Mouse (Mus musculus) lung, postnatal 0 days (tissue): Measurements from ENCODE around the gene Grin2b. TPM values are rescaled to one million over a fixed set of nuclear protein-coding genes. Genes with fewer than 3 reads are reported as not detected.

Experiments used
- ATAC-seq: fragments of 200-750 bp; cut with Nextera tagmentation; 2 replicates; pipeline ENCODE4 v1.8.0; 2017; ENCODE audit warnings: moderate library complexity
- DNase-seq: peaks from one replicate; pipeline ENCODE4 v3.0.0-alpha.2; 2016; ENCODE audit warnings: low spot score
- H3K27ac ChIP-seq: fragments of 300-500 bp; sonication (generic); 2 replicates; pipeline ENCODE4 v1.5.1; 2014; ENCODE audit warnings: antibody characterized with exemption, mild to moderate bottlenecking, low read length, mixed read lengths
- H3K27me3 ChIP-seq: fragments of 300-500 bp; sonication (generic); replicated peaks from 2 replicates; pipeline ENCODE4 v1.6.1; 2014; ENCODE audit warnings: low read length, mixed read lengths; ENCODE audit not compliant: insufficient read depth
- H3K36me3 ChIP-seq: fragments of 300-500 bp; sonication (generic); 2 replicates; pipeline ENCODE4 v1.6.1; 2014; ENCODE audit warnings: low read length, mixed read lengths; ENCODE audit not compliant: insufficient read depth
- H3K4me1 ChIP-seq: fragments of 300-500 bp; sonication (generic); 2 replicates; pipeline ENCODE4 v1.6.1; 2014; ENCODE audit warnings: antibody characterized with exemption, low read depth, low read length, mixed read lengths; ENCODE audit not compliant: insufficient read depth
- H3K4me2 ChIP-seq: fragments of 300-500 bp; sonication (generic); replicated peaks from 2 replicates; pipeline ENCODE4 v1.6.1; 2014; ENCODE audit warnings: low read depth, mild to moderate bottlenecking, low read length, moderate library complexity, mixed read lengths
- H3K4me3 ChIP-seq: fragments of 300-500 bp; sonication (generic); 2 replicates; pipeline ENCODE4 v1.5.1; 2014; ENCODE audit warnings: low read depth, low read length
- H3K9ac ChIP-seq: fragments of 300-500 bp; sonication (generic); replicated peaks from 2 replicates; pipeline ENCODE4 v1.6.1; 2014; ENCODE audit warnings: low read depth, mild to moderate bottlenecking
- H3K9me3 ChIP-seq: fragments of 300-500 bp; sonication (generic); 2 replicates; pipeline ENCODE4 v1.6.1; 2016; ENCODE audit warnings: low read length, mixed read lengths
- CTCF ChIP-seq: IDR thresholded peaks from 2 replicates; pipeline ENCODE4 v1.5.1; 2016; ENCODE audit warnings: antibody characterized with exemption, mild to moderate bottlenecking
- EP300 ChIP-seq: IDR thresholded peaks from 2 replicates; pipeline ENCODE4 v1.6.1; 2016; ENCODE audit warnings: antibody characterized with exemption, mild to moderate bottlenecking, control low read depth
- WGBS: fragments of 180-500 bp; shearing (Covaris S2); extraction: QIAGEN DNeasy Blood & Tissue Kit; methylation state at CpG from one replicate; pipeline ENCODE4 v1.1.7; 2014; 5-methylcytosine and 5-hydroxymethylcytosine counted together
- polyA plus RNA-seq: library from polyadenylated mRNA; unstranded; fragments of >200 nt; fragmentation: Nextera tagmentation; extraction: Ambion mirVana; gene quantifications from 2 replicates; pipeline ENCODE4 v1.2.1, GENCODE M21; 2015

Gene Grin2b
- polyA plus RNA-seq, 1 experiment from 2014 or later: 0.50 TPM

DNA sequence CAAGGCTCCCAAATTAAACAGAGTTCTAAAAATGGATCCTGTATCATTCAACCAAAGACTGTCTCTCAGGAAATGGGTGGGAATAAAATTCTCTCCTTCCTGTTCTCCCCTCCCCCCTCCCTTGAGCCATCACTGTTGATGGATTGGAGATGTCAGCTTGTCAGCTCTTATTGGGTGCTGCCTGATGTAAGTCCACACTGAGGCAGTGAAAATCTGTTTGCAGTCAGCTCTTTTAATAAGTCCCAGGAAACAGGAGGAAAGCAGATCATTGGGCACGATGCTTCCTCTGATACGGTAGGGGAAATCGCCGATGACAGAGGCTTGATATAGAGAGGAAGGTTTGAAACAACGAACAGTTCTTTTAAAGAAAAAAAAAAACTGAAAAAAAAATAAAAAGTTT is 290.7 kb downstream of the Grin2b start:
- H3K9me3 ChIP-seq: no peaks in the 10 kb centered on the region
- H3K27ac ChIP-seq: no peak overlapping the region
- H3K36me3 ChIP-seq: no peaks in the 10 kb centered on the region
- DNase-seq (peak; percentile 10), ATAC-seq (no peak)
- H3K4me1 ChIP-seq: no peaks in the 10 kb centered on the region
- WGBS: 36% methylated on average over 5 of the region's 5 CpGs
- H3K27me3 ChIP-seq: no peaks in the 10 kb centered on the region
- H3K4me3 ChIP-seq: no peak overlapping the region
- no peak overlapping the region for H3K4me2 ChIP-seq
- H3K9ac ChIP-seq: no peak overlapping the region
- TF ChIP-seq EP300: no peak
- no peak for TF ChIP-seq CTCF

- no peak for TF ChIP-seq EP300
- TF ChIP-seq CTCF: no peak
- 53% methylated on average over 8 of the region's 8 CpGs for WGBS
- no peaks in the 10 kb centered on the region for H3K36me3 ChIP-seq
- H3K9ac ChIP-seq: no peak overlapping the region
- no peak overlapping the region for H3K27ac ChIP-seq
- H3K4me3 ChIP-seq: no peak overlapping the region
- no peaks in the 10 kb centered on the region for H3K27me3 ChIP-seq
- ATAC-seq (no peak), DNase-seq (no peak)
- H3K4me2 ChIP-seq: no peak overlapping the region
- no peaks in the 10 kb centered on the region for H3K4me1 ChIP-seq
- no peaks in the 10 kb centered on the region for H3K9me3 ChIP-seq
Measured at GRCm38 (mm10) chr6:135876163-135876726, 297.1 kb downstream of the Grin2b start.

DNA sequence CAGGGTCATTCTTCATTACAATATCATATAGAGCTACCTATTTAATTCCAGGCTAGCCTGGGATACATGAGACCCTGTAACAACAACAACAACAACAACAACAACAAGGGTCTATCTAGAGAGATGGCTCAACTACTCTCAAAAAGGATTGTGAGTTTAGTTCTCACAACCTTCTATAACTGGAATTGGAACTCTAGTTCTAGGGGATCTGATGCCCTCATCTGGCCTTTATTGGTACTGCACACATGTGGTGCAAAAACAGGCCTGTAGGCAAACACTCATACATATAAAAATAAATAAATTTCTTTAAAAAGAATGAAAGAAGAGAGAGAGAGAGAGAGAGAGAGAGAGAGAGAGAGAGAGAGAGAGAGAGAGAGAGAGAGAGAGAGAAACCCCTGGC is 298.7 kb downstream of the Grin2b start:
- no peak for ATAC-seq
- TF ChIP-seq EP300 (no peak), CTCF (0 out of 2 replicates have a peak, but pooled peaks have one; percentile 1)
- Histone ChIP-seq H3K4me1 (no peaks in the 10 kb centered on the region), H3K4me3 (no peak overlapping the region), H3K36me3 (no peaks in the 10 kb centered on the region), H3K4me2 (no peak overlapping the region), H3K27ac (no peak overlapping the region), H3K27me3 (no peaks in the 10 kb centered on the region), H3K9me3 (no peaks in the 10 kb centered on the region), H3K9ac (no peak overlapping the region)
- no peak for DNase-seq

GRCm38 (mm10) chr6:135865832-135866231 is 307.5 kb downstream of the Grin2b start:
- no peaks in the 10 kb centered on the region for H3K36me3 ChIP-seq
- no peak overlapping the region for H3K4me2 ChIP-seq
- no peak overlapping the region for H3K27ac ChIP-seq
- DNase-seq (no peak), ATAC-seq (no peak)
- H3K4me3 ChIP-seq: no peak overlapping the region
- H3K4me1 ChIP-seq: no peaks in the 10 kb centered on the region
- TF ChIP-seq CTCF: no peak
- TF ChIP-seq EP300: no peak
- WGBS: 60% methylated on average over 7 of the region's 7 CpGs
- H3K9me3 ChIP-seq: no peaks in the 10 kb centered on the region
- no peaks in the 10 kb centered on the region for H3K27me3 ChIP-seq
- no peak overlapping the region for H3K9ac ChIP-seq

GRCm38 (mm10) chr6:135863965-135864364 is 309.3 kb downstream of the Grin2b start:
- Histone ChIP-seq H3K4me1 (no peaks in the 10 kb centered on the region), H3K27ac (no peak overlapping the region), H3K36me3 (no peaks in the 10 kb centered on the region), H3K4me2 (no peak overlapping the region), H3K4me3 (no peak overlapping the region), H3K9ac (no peak overlapping the region), H3K9me3 (no peaks in the 10 kb centered on the region), H3K27me3 (no peaks in the 10 kb centered on the region)
- TF ChIP-seq CTCF (no peak), EP300 (no peak)
- ATAC-seq (no peak), DNase-seq (no peak)
- 74% methylated on average over 5 of the region's 5 CpGs for WGBS

DNA sequence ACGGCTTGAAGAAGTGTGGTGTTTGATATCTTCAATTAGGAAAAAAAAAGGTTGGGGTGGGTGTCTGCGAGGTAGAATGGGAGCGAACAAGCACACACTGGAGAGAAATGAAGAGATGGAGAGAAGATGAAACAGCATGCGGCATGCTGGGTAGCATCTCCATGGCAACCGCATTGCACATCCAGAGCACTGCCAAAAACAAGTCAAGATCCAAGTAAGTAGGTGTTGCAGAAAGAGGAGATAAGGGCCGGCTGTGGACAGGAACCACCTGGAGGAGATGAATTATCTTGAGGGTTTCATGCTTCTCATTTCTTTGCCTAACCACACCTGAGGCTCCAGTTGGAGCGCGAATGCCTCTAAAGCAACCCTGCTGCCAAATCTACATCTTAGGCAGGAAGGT is 313.8 kb downstream of the Grin2b start:
- Histone ChIP-seq H3K9me3 (no peaks in the 10 kb centered on the region), H3K36me3 (no peaks in the 10 kb centered on the region), H3K9ac (no peak overlapping the region), H3K27me3 (no peaks in the 10 kb centered on the region), H3K4me3 (no peak overlapping the region), H3K27ac (no peak overlapping the region), H3K4me2 (no peak overlapping the region), H3K4me1 (no peaks in the 10 kb centered on the region)
- WGBS: 27% methylated on average over 8 of the region's 8 CpGs
- TF ChIP-seq EP300 (no peak), CTCF (no peak)
- DNase-seq (peak; percentile 27), ATAC-seq (no peak)

- WGBS: 48% methylated on average over 8 of the region's 8 CpGs
- Histone ChIP-seq H3K4me1 (no peaks in the 10 kb centered on the region), H3K9me3 (no peaks in the 10 kb centered on the region), H3K4me2 (no peak overlapping the region), H3K27ac (no peak overlapping the region), H3K9ac (no peak overlapping the region), H3K4me3 (no peak overlapping the region), H3K27me3 (no peaks in the 10 kb centered on the region), H3K36me3 (no peaks in the 10 kb centered on the region)
- TF ChIP-seq CTCF (no peak), EP300 (no peak)
- no peak for DNase-seq
- no peak for ATAC-seq
Measured at GRCm38 (mm10) chr6:135854173-135854591, 319.1 kb downstream of the Grin2b start.
